Mouse (Mus musculus) neural tube, embryonic 11.5 days (tissue): ENCODE results near the gene Rufy3. TPM values are rescaled to one million over a fixed set of nuclear protein-coding genes. Genes with fewer than 3 reads are reported as not detected.

Experiments
- ATAC-seq: fragments of 200-750 bp; cut with Nextera tagmentation; 2 replicates; pipeline ENCODE4 v1.8.0; 2017; ENCODE audit warnings: moderate number of reproducible peaks, mild to moderate bottlenecking, moderate TSS enrichment, moderate library complexity; ENCODE audit not compliant: insufficient read depth, low FRiP score, low TSS enrichment
- DNase-seq: peaks from one replicate; pipeline ENCODE4 v3.0.0-alpha.2; 2015; ENCODE audit warnings: low spot score
- H3K27ac ChIP-seq: fragments of 300-500 bp; sonication (generic); 2 replicates; pipeline ENCODE4 v1.5.1; 2014; ENCODE audit warnings: low read depth, mild to moderate bottlenecking, low read length
- H3K27me3 ChIP-seq: fragments of 300-500 bp; sonication (generic); 2 replicates; pipeline ENCODE4 v1.6.1; 2014; ENCODE audit warnings: mild to moderate bottlenecking, low read length, mixed read lengths; ENCODE audit not compliant: control insufficient read depth, insufficient read depth
- H3K36me3 ChIP-seq: fragments of 300-500 bp; sonication (generic); 2 replicates; pipeline ENCODE4 v1.6.1; 2014; ENCODE audit warnings: mild to moderate bottlenecking, low read length, moderate library complexity, mixed read lengths; ENCODE audit not compliant: control insufficient read depth, insufficient read depth
- H3K4me1 ChIP-seq: fragments of 300-500 bp; sonication (generic); 2 replicates; pipeline ENCODE4 v1.6.1; 2014; ENCODE audit warnings: low read length, mixed read lengths; ENCODE audit not compliant: control insufficient read depth, insufficient read depth
- H3K4me2 ChIP-seq: fragments of 300-500 bp; sonication (generic); 2 replicates; pipeline ENCODE4 v1.6.1; 2014; ENCODE audit warnings: low read depth, mild to moderate bottlenecking, moderate library complexity
- H3K4me3 ChIP-seq: fragments of 300-500 bp; sonication (generic); 2 replicates; pipeline ENCODE4 v1.5.1; 2014; ENCODE audit warnings: low read depth, low read length
- H3K9ac ChIP-seq: fragments of 300-500 bp; sonication (generic); 2 replicates; pipeline ENCODE4 v1.6.1; 2014; ENCODE audit warnings: mild to moderate bottlenecking, low read length
- H3K9me3 ChIP-seq: fragments of 300-500 bp; sonication (generic); 2 replicates; pipeline ENCODE4 v1.6.1; 2016; ENCODE audit warnings: low read length; ENCODE audit not compliant: control insufficient read depth
- WGBS: fragments of 180-500 bp; shearing (Covaris S2); extraction: QIAGEN DNeasy Blood & Tissue Kit; methylation state at CpG from one replicate; pipeline ENCODE4 v1.1.7; 2014; 5-methylcytosine and 5-hydroxymethylcytosine counted together
- polyA plus RNA-seq: library from polyadenylated mRNA; unstranded; fragments of >200 nt; fragmentation: Nextera tagmentation; extraction: Ambion mirVana; gene quantifications from 2 replicates; pipeline ENCODE4 v1.2.1, GENCODE M21; 2014

Gene Rufy3
- polyA plus RNA-seq, 1 experiment from 2014 or later = 134 TPM

GRCm38 (mm10) chr5:88553271-88554085, 11.4 kb upstream of the Rufy3 start:
- Histone ChIP-seq H3K27me3 (no peaks in the 10 kb centered on the region), H3K4me2 (peak overlapping the region; percentile 54), H3K9me3 (no peaks in the 10 kb centered on the region), H3K4me1 (peaks cover 10% of the 10 kb centered on the region; the same call in 1 of the 2 replicates), H3K27ac (peak overlapping the region; percentile 83), H3K36me3 (no peaks in the 10 kb centered on the region), H3K4me3 (peak overlapping the region; percentile 85), H3K9ac (peak overlapping the region; percentile 72)
- ATAC-seq (peak; percentile 65), DNase-seq (no peak)
- WGBS = 9% methylated on average over 29 of the region's 29 CpGs

- Histone ChIP-seq H3K27ac (peak within 1 kb of the TSS; percentile 83), H3K27me3 (no peaks in the 10 kb centered on the region), H3K4me2 (peak within 1 kb of the TSS; percentile 63), H3K4me1 (peaks cover 10% of the 10 kb centered on the region; the same call in 1 of the 2 replicates), H3K9me3 (no peaks in the 10 kb centered on the region), H3K9ac (peak within 1 kb of the TSS; percentile 85), H3K36me3 (no peaks in the 10 kb centered on the region), H3K4me3 (peak within 1 kb of the TSS; percentile 85)
- ATAC-seq (peak; percentile 95), DNase-seq (peak; percentile 98)
- under 1% methylated on average over 69 of the region's 76 CpGs for WGBS
Observed at GRCm38 (mm10) chr5:88554086-88554886, 10.6 kb upstream of the Rufy3 start, which contains the start of gene Utp3. Gene Utp3 (plus strand): TSS chr5:88554462.

GRCm38 (mm10) chr5:88558991-88559390, 5.8 kb upstream of the Rufy3 start:
- H3K27ac ChIP-seq = no peak overlapping the region
- H3K27me3 ChIP-seq = no peaks in the 10 kb centered on the region
- H3K36me3 ChIP-seq = no peaks in the 10 kb centered on the region
- no peak overlapping the region for H3K9ac ChIP-seq
- no peak overlapping the region for H3K4me2 ChIP-seq
- 62% methylated on average over 1 of the region's 1 CpGs for WGBS
- no peak for ATAC-seq
- no peak overlapping the region for H3K4me3 ChIP-seq
- H3K4me1 ChIP-seq = peaks cover 10% of the 10 kb centered on the region; the same call in 1 of the 2 replicates
- no peaks in the 10 kb centered on the region for H3K9me3 ChIP-seq
- DNase-seq = no peak

GRCm38 (mm10) chr5:88561080-88561814, 3.6 kb upstream of the Rufy3 start:
- Histone ChIP-seq H3K27me3 (no peaks in the 10 kb centered on the region), H3K36me3 (no peaks in the 10 kb centered on the region), H3K9ac (no peak overlapping the region), H3K9me3 (no peaks in the 10 kb centered on the region), H3K4me3 (no peak overlapping the region), H3K4me2 (no peak overlapping the region), H3K27ac (no peak overlapping the region), H3K4me1 (no peaks in the 10 kb centered on the region; the same call in 1 of the 2 replicates)
- DNase-seq (no peak), ATAC-seq (no peak)
- 91% methylated on average over 9 of the region's 9 CpGs for WGBS

- ATAC-seq (no peak), DNase-seq (no peak)
- no peak overlapping the region for H3K9ac ChIP-seq
- WGBS = 74% methylated on average over 8 of the region's 8 CpGs
- H3K27ac ChIP-seq = no peak overlapping the region
- H3K4me1 ChIP-seq = no peaks in the 10 kb centered on the region; the same call in 1 of the 2 replicates
- no peaks in the 10 kb centered on the region for H3K27me3 ChIP-seq
- no peaks in the 10 kb centered on the region for H3K36me3 ChIP-seq
- H3K9me3 ChIP-seq = no peaks in the 10 kb centered on the region
- no peak overlapping the region for H3K4me2 ChIP-seq
- no peak overlapping the region for H3K4me3 ChIP-seq
Observed at GRCm38 (mm10) chr5:88562863-88563780, 1.7 kb upstream of the Rufy3 start.

- DNase-seq = peak; percentile 70
- H3K4me3 ChIP-seq = peak overlapping the region; percentile 97
- WGBS = under 1% methylated on average over 71 of the region's 119 CpGs
- H3K27me3 ChIP-seq = no peaks in the 10 kb centered on the region
- no peaks in the 10 kb centered on the region for H3K9me3 ChIP-seq
- H3K27ac ChIP-seq = peak overlapping the region; percentile 82
- peak overlapping the region; percentile 84 for H3K9ac ChIP-seq
- H3K4me2 ChIP-seq = peak overlapping the region; percentile 56
- ATAC-seq = peak; percentile 72
- no peaks in the 10 kb centered on the region; the same call in 1 of the 2 replicates for H3K4me1 ChIP-seq
- no peaks in the 10 kb centered on the region for H3K36me3 ChIP-seq
Observed at GRCm38 (mm10) chr5:88565148-88566033, 551 bp downstream of the Rufy3 start.
